Mouse (Mus musculus): ENCODE data around the gene Lnx2.

- TF ChIP-seq CTCF (IDR thresholded peaks at IDR 0.05; ENCODE audit: low read depth) (no peak), EP300 (optimal IDR thresholded peaks at IDR 0.05) (no peak)
These were observed 22.3 kb upstream of the Lnx2 start for GRCm38 (mm10) chr5:147098667-147099066.
